Mouse (Mus musculus): ENCODE results near the gene 4930583I09Rik.

4930583I09Rik gene

GRCm38 (mm10) chr17:64835928-64836327 is at the start of gene 4930583I09Rik:
TSS of gene 4930583I09Rik (minus strand) at chr17:64836071.
- no peak for DNase-seq (ENCODE audit: low read depth)

GRCm38 (mm10) chr17:64876111-64876510 is 40.2 kb upstream of the 4930583I09Rik start:
- no peak for DNase-seq (ENCODE audit: low read depth)

- peak; percentile 7 for DNase-seq (ENCODE audit: low read depth)
These were observed 37.8 kb upstream of the 4930583I09Rik start for GRCm38 (mm10) chr17:64873651-64874072.

GRCm38 (mm10) chr17:64863817-64864216 is 27.9 kb upstream of the 4930583I09Rik start:
- DNase-seq (ENCODE audit: low read depth) = no peak

- no peak for DNase-seq (ENCODE audit: low read depth)
These were observed 25.1 kb upstream of the 4930583I09Rik start for GRCm38 (mm10) chr17:64860963-64861362.

GRCm38 (mm10) chr17:64858848-64859247 is 23.0 kb upstream of the 4930583I09Rik start:
- no peak for DNase-seq (ENCODE audit: low read depth)

- DNase-seq (ENCODE audit: low read depth) = no peak
These were observed 12.2 kb upstream of the 4930583I09Rik start for GRCm38 (mm10) chr17:64848031-64848430.

GRCm38 (mm10) chr17:64846654-64847053 is 10.8 kb upstream of the 4930583I09Rik start:
- no peak for DNase-seq (ENCODE audit: low read depth)

GRCm38 (mm10) chr17:64836892-64837291 is 1.0 kb upstream of the 4930583I09Rik start:
- no peak for DNase-seq (ENCODE audit: low read depth)

GRCm38 (mm10) chr17:64836352-64836751 is 481 bp upstream of the 4930583I09Rik start:
- no peak for DNase-seq (ENCODE audit: low read depth)

GRCm38 (mm10) chr17:64833906-64834490 is 1.9 kb downstream of the 4930583I09Rik start:
- no peak for DNase-seq (ENCODE audit: low read depth)

- DNase-seq (ENCODE audit: low read depth) = no peak
These were observed 2.8 kb downstream of the 4930583I09Rik start for GRCm38 (mm10) chr17:64833071-64833470.

- no peak for DNase-seq (ENCODE audit: low read depth)
These were observed 8.4 kb downstream of the 4930583I09Rik start for GRCm38 (mm10) chr17:64827482-64827881.

GRCm38 (mm10) chr17:64826843-64827242 is 9.0 kb downstream of the 4930583I09Rik start:
- DNase-seq (ENCODE audit: low read depth) = no peak

- DNase-seq (ENCODE audit: low read depth) = no peak
These were observed 13.3 kb downstream of the 4930583I09Rik start for GRCm38 (mm10) chr17:64822561-64822960.

GRCm38 (mm10) chr17:64820841-64821593 is 14.9 kb downstream of the 4930583I09Rik start:
- DNase-seq (ENCODE audit: low read depth) = no peak

GRCm38 (mm10) chr17:64816298-64816697 is 19.6 kb downstream of the 4930583I09Rik start:
- no peak for DNase-seq (ENCODE audit: low read depth)

GRCm38 (mm10) chr17:64815806-64816205 is 20.1 kb downstream of the 4930583I09Rik start:
- DNase-seq (ENCODE audit: low read depth) = no peak

GRCm38 (mm10) chr17:64813568-64813967 is 22.3 kb downstream of the 4930583I09Rik start:
- DNase-seq (ENCODE audit: low read depth) = no peak

GRCm38 (mm10) chr17:64806035-64806589 is 29.8 kb downstream of the 4930583I09Rik start:
- no peak for DNase-seq (ENCODE audit: low read depth)

GRCm38 (mm10) chr17:64804375-64805124 is 31.3 kb downstream of the 4930583I09Rik start:
- DNase-seq (ENCODE audit: low read depth) = no peak

- DNase-seq (ENCODE audit: low read depth) = no peak
These were observed 33.0 kb downstream of the 4930583I09Rik start for GRCm38 (mm10) chr17:64802956-64803275.

All from c-Kit-positive CD71-positive TER-119-negative erythroid progenitor cells, embryonic 14.5 days (primary cell).